Mouse (Mus musculus) spleen, postnatal 4 days (tissue): ENCODE results near the gene Prpsap1.
"Not testable (repeated sequence)": the region's sequence is repeated elsewhere in the genome, so short reads cannot be mapped to it uniquely, and the experiment has no call there.

Experiments used
- DNase-seq, 2 experiments: peaks; one replicate each; pipeline ENCODE4 v3.0.0; 2022; ENCODE audit warnings: low spot score in 2 of 2

The Prpsap1 gene

GRCm38 (mm10) chr11:116488693-116489375, 5.2 kb downstream of the Prpsap1 start:
- no peak for DNase-seq

GRCm38 (mm10) chr11:116488207-116488606, 5.8 kb downstream of the Prpsap1 start:
- no peak for DNase-seq

DNA sequence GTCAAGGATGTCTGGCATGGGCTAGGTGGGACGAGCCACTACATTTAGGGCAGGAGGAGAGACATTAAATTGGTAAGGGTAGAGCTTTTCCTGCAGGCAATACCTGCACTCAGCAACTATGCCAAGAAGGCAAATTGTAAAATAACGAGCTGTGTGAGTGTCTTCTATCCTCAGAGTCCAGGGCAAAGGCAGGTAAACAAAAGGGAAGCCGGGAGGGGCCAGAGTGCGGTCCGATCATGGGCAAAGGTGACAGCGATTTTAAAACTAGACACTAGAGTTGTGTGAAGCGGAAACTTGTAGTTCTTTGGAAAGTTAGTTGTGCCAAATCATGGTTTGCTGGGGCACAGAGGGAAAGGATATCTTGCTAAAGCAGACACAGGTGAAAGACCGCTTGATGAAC, 9.7 kb downstream of the Prpsap1 start:
- DNase-seq, result no peak

DNA sequence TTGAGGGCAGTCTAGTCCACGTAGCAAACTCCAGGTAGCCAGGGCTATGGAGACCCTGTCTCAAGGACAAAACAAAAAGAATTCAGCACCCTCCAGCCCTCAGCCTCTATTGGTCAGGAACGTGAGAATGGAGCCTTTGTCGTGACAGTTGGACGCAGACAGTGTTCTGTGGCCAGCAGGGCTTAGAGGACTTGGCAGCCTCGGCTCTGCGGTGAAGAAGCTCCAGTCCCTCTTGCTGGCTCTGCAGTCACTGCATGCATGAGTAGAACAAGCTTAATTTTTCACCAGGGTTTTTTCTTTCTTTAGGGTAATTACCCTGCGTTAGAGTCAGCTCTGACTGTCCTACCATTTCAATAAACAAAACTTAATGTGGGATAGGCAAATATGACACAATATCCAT, 12.2 kb downstream of the Prpsap1 start:
- DNase-seq, result no peak

DNA sequence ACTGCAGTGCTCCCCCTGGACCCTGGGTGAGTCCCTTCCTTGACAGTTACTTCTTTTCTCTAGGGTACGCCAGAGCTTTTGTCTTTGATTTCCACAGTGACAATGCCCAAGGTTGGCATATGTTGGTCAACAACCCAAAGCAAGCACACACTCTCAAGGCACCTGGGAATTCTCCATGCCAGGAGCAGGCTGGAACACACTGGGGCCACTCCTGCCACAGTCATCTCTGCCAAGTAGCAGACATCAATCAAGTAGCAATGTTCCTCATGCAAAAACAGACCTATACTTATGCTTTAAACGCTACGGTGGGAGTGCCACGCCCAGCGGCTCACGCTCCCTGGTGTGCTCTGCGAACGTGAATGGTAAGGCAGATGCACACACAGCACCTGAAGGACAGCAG, 13.0 kb downstream of the Prpsap1 start:
- no peak for DNase-seq

DNA sequence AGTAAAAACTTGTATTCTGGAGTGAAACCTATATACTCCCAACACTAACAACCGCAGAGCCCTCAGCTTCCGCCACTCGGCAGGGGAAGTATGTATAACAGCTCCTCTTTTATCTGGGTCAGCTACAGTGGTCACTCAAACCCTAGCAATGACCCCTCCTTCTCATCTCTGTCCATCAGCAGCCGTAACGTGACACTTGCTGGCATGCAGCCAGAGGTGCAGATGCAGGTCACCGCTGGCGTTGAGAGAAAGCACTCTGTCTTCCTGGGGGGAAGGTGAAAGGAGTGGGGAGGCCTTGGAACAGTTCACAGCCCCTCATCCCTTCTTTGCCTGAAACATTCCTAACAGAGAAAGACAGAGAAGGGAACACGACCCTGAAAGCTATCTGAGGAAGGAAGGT, 14.2 kb downstream of the Prpsap1 start:
- DNase-seq, result no peak

- DNase-seq, result no peak
These were observed 15.0 kb downstream of the Prpsap1 start for GRCm38 (mm10) chr11:116478978-116479377.

DNA sequence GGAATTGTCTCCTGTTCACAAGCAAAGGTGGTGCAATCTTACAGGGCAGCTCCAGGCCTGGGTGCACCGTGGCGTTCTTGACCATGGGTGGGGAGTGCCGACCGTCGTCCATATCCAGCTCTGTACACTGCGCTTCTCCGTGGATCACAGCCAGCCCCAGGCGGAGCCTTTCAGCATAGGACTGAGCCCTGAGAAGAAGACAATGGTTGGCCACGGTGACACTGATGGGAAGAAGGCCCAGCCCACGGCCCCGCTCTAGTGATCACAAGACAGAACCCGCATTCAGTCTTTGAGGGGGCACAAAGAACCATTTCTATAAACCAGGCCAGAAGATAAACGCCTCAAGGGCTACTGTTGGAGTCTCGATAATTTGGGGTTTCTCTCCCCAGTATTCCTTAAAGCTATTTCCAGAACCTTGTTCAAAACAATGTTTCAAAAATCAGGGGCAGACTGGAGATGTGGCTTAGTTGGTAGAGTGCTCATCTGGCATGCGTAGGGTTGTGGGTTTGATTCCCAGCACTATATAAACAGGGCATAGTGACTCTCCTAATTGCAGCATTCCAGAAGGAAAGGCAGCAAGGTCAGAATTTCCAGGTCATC, 16.7 kb downstream of the Prpsap1 start:
- DNase-seq, result no peak

- no peak for DNase-seq
These were observed 17.3 kb downstream of the Prpsap1 start for GRCm38 (mm10) chr11:116476696-116477095.

GRCm38 (mm10) chr11:116476041-116476440, 18.0 kb downstream of the Prpsap1 start:
- no peak for DNase-seq

DNA sequence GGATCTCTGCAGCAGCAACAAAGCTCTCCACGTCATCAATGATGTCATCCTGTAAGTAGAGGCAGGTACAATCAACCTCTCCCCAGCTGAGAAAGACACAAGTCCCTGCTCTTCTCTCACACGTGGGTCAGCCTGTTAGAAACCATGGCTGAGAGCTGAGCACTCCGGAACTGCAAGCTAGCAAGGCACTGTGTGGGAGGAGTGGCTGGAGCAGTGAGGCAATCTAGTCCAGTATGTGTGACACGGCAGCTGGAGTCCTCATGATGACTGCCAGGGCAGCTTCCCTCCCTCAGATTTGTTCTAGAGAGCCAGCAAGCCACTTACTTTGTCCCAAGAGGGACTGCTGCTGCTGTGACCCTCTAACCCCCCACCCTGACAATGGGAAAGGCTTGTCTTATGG, 21.7 kb downstream of the Prpsap1 start:
- DNase-seq, result no peak

DNA sequence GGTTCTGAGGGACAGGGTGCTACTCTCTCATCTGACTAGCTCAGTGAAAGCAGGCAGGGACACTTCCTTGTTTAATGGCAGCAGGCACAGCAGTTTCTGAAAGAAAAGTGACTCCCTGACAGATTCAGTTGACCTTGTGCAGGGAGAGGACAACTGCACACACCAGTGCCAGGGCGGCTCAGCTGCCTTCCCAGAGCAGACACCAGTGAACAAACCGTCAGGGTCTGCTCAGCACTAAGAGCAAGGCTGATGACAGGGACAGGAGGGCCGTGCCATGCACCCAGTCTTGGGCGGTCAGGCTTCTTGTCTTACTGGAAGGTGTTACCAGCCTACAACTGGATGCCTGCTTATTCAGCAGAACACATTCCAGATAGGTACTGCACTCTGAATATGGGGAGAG, 23.1 kb downstream of the Prpsap1 start:
- DNase-seq, result no peak

DNA sequence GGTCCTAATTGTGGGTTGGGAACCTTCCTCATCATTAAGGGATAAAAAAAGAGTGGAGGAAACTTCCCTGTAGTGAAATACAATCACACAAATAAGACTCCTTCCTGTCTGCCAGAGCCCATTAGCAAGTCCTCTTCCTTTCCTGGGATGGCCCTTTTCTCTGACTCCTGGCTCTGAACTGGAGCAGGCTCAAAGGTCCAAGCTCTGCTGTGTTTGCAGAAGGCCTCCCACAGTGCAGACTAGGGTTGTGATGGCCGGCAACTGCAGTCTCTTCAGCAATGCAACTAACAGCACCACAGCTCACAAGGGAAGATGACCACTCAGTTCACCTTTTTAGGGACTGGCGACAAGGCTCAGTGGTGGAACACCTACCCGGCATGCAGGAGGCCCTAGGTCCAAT, 23.8 kb downstream of the Prpsap1 start:
- no peak for DNase-seq

DNA sequence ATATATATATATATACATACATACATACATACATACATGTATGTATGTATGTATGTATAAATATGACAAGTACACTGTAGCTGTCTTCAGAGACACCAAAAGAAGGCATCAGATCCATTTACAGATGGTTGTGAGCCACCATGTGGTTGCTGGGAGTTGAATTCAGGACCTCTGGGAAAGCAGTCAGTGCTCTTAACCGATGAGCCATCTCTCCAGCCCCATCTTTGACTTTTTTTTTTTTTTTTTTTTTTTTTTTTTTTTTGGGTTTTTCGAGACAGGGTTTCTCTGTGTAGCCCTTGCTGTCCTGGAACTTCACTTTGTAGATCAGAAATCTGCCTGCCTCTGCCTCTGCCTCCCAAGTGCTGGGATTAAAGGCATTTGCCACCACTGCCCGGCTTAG, 25.7 kb downstream of the Prpsap1 start:
- not testable (repeated sequence) for DNase-seq

DNA sequence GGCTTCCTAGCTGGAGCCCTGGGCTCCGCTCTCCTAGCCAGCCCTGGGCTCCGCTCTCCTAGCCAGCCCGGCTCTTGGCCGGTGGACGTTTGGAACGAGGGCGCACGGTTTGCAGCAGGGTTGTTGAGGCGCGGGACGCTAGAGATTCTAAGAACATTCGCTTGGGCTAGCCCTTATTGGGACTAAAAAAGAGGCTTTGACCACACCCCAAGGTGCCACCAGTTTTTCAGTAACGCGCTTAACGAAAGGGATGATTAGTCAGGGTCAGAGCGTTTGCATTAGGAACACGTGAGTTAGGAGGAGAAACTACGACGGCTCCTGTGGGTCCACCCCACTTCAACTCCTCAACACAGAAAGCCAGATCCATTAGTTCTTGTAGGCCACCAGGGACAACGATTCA, 27.9 kb downstream of the Prpsap1 start, which contains the start of gene Qrich2:
Gene Qrich2 (minus strand): TSS at position 101 of the 400 bp plus-strand sequence.
- DNase-seq, result no peak

DNA sequence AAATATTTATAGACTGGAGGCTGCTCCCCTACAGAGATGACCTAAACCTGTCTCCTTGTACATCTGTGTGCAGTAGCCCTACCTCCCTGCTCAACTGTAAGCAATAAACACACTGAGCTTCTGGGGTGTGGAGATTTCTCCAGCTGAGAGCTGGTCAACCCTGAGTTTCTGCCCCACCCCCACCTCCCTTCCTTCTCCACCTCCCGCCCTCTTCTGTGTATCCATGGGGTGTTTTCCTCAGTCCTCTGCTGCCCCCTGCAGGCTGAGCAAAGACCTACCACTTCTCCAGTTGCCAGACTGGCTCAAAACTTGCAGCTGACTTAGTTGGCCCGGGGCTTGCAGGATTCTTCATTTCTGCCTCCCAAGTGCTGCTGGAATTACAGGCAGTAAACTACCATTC, 30.2 kb downstream of the Prpsap1 start:
- DNase-seq, result peak; percentile 81 to 94

DNA sequence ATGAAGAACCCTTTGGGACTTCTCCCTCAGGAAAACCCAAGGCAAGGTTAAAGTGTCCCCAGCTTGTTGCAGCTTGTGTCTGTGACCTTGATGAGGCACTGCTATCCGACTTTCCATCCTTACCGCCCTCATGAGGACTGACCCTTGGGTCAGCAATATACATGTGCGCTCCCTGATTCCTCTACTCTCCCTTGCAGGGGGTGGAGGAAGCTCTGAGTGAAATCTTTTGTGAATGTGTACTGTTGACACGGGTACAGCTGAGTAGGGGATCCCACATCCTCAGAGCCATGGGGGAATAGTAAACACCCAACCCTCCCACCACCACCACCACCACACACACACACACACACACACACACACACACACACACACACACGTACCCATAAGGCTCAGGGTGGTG, 30.7 kb downstream of the Prpsap1 start:
- DNase-seq, result no peak

DNA sequence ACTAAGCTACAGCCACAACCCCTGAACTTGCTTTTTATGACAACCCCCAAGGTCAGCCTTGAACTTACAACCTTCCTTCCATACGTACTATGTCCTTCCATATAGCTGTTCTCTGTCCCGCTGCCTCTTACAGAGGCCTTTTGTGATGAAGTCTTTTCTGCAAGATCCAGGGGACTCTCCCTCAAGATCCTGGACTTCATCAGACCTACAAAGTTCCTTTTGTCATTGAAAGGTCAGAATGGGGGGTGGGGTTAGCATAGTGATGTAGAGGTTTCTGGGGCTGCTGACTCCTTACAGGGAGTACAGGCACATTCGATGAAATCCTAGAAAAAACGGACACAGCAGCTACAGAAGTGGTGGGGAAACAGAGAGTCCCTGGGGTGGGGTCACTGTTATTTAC, 34.2 kb downstream of the Prpsap1 start:
- no peak for DNase-seq

DNA sequence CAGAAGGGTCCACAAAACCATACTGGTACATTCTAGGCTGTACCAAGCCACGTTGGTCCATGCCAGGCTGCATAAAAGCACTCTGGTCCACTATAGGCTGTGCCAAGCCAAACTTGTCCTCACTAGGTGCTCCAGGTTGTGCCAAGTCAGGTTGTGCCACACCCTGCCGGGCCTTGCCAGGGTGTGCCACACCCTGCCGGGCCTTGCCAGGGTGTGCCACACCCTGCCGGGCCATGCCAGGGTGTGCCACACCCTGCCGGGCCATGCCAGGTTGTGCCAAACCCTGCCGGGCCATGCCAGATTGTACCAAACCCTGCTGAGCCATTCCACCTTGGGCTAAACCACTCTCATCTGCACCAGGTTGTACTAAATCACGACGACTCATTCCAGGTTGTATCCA, 37.8 kb downstream of the Prpsap1 start:
- no peak for DNase-seq

DNA sequence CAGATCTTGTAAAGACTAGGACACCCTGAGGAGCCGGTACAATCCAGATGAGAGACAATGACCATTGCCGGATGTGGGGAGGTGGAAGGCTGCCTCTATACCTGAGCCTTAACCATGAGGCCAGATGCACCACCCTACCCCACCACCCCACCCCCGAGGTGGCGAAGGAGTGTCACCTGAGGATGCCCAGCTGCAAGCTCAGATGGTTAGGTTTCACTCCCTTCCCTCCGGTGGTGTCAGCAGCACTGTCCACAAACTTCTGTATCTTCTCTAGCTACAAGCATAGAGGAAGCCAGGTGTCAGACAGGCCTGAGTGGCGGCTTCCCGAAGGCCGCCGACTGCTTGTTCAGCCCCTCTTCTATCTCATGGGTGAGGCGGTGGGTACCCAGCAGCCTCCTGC, 40.1 kb downstream of the Prpsap1 start:
- DNase-seq, result no peak

DNA sequence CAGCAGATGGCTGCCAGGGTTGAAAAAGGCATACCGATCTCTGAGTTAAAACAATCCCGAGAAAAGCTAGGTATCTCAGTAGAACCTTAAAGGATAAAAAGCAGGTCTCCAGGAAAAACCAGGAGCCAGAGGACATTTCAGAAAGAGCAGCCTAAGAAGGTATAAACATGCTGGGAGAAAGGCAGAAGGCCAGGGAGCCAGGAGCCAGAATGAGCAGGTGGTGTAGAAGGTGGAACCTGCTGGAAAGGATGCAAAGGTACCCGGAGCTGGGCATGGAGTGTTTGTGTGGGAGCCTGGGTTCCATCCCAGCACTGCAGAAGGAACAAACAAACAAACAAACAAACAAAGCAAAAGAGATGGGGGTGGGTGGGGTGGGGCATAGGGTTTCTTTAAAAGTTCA, 44.7 kb downstream of the Prpsap1 start:
- no peak for DNase-seq

DNA sequence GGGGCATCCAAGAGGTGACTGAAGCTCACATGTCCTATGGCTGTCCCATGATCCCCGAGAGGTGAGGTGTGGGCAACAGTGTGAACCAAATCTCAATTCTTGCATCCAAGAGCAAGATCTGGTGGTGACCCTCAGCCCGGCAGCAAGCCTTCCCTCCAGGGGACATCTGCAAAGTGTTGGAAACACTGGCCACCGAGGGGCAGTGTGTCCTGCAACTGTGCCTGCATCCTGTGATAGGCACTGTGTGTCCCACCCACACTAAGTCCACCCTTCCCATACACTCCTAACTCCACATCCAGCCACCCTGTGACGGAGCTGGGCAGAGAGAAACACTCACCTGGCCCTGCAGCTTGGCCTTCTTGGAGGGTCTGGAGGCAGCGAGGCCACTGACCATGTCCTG, 46.2 kb downstream of the Prpsap1 start:
- DNase-seq, result no peak

DNA sequence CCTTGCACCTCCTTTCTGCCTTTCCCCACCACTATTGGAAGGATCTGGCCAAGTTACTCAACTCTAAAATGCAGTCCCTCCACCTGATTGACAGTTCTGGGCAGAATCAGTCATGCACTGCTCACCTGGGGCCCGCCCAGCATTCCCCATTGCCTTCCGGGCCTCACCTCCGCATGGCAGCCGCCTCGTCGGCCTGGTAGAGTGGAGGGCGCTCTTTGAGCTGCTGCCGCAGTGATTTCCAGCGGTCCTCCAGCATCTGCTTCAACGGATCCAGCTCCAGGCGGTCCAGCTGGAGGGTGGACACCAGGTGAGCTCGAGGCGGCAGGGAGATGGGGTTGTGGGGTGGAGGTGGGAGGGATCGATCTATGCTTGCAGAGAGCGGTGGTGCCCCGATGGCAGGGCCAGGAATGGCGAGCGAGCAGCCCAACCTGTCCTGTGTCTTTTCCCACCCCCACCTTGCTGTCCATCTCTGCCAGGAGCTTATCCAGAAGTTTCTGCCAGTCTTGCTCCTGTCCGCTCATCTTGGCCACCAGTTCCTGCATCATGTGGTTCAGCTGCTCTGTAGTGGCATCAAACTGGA, 47.6 kb downstream of the Prpsap1 start:
- DNase-seq, result no peak
